Mouse (Mus musculus): Measurements from ENCODE around the gene Brinp2. TPM values are rescaled to one million over a fixed set of nuclear protein-coding genes. Genes with fewer than 3 reads are reported as not detected.

Brinp2 gene
- 0.35 and 1.5 TPM in 2 replicates for polyA plus RNA-seq (2011; ENCODE audit: insufficient read depth, insufficient read length, low replicate concordance, missing spikeins)

- WGBS = 2% methylated on average over 30 of the region's 30 CpGs
- no peak within 1 kb of the TSS for H3K4me3 ChIP-seq (replicated peaks; ENCODE audit: control insufficient read depth, low read depth, low read length)
- no peaks in the 10 kb centered on the region for H3K4me1 ChIP-seq (ENCODE audit: control insufficient read depth, insufficient read depth, low read length)
- TF ChIP-seq POLR2A (IDR thresholded peaks at IDR 0.05; ENCODE audit: borderline replicate concordance, control insufficient read depth, low read depth, low read length) (no peak), CTCF (IDR thresholded peaks at IDR 0.05; ENCODE audit: control insufficient read depth, insufficient read depth, low read length) (no peak)
- no peak within 1 kb of the TSS for H3K27ac ChIP-seq (ENCODE audit: control insufficient read depth, insufficient read depth, low read depth, low read length, poor library complexity)
Measured at GRCm38 (mm10) chr1:158356051-158356461, at the start of gene Brinp2. TSS of gene Brinp2 (minus strand) at chr1:158356326.

- WGBS = 67% methylated on average over 2 of the region's 2 CpGs
- TF ChIP-seq CTCF (IDR thresholded peaks at IDR 0.05; ENCODE audit: control insufficient read depth, insufficient read depth, low read length) (no peak), POLR2A (IDR thresholded peaks at IDR 0.05; ENCODE audit: borderline replicate concordance, control insufficient read depth, low read depth, low read length) (no peak)
- H3K4me3 ChIP-seq (replicated peaks; ENCODE audit: control insufficient read depth, low read depth, low read length) = no peak overlapping the region
Measured at GRCm38 (mm10) chr1:158400898-158401297, 44.8 kb upstream of the Brinp2 start.

GRCm38 (mm10) chr1:158397058-158397457 is 40.9 kb upstream of the Brinp2 start:
- WGBS = 65% methylated on average over 2 of the region's 2 CpGs
- TF ChIP-seq CTCF (IDR thresholded peaks at IDR 0.05; ENCODE audit: control insufficient read depth, insufficient read depth, low read length) (no peak), POLR2A (IDR thresholded peaks at IDR 0.05; ENCODE audit: borderline replicate concordance, control insufficient read depth, low read depth, low read length) (no peak)
- H3K4me1 ChIP-seq (ENCODE audit: control insufficient read depth, insufficient read depth, low read length) = no peaks in the 10 kb centered on the region
- H3K27ac ChIP-seq (ENCODE audit: control insufficient read depth, insufficient read depth, low read depth, low read length, poor library complexity) = no peak overlapping the region
- no peak overlapping the region for H3K4me3 ChIP-seq (replicated peaks; ENCODE audit: control insufficient read depth, low read depth, low read length)

More at GRCm38 (mm10) chr1:158400898-158401297, 44.8 kb upstream of the Brinp2 start:
- no peaks in the 10 kb centered on the region for H3K4me1 ChIP-seq (ENCODE audit: control insufficient read depth, insufficient read depth, low read length)
- H3K27ac ChIP-seq (ENCODE audit: control insufficient read depth, insufficient read depth, low read depth, low read length, poor library complexity) = no peak overlapping the region

- WGBS = 74% methylated on average over 4 of the region's 4 CpGs
- no peak for TF ChIP-seq CTCF (IDR thresholded peaks at IDR 0.05; ENCODE audit: control insufficient read depth, insufficient read depth, low read length)
Measured at GRCm38 (mm10) chr1:158390693-158391092, 34.6 kb upstream of the Brinp2 start.

GRCm38 (mm10) chr1:158388995-158389394 is 32.9 kb upstream of the Brinp2 start:
- H3K27ac ChIP-seq (ENCODE audit: control insufficient read depth, insufficient read depth, low read depth, low read length, poor library complexity) = no peak overlapping the region
- 77% methylated on average over 4 of the region's 4 CpGs for WGBS
- no peaks in the 10 kb centered on the region for H3K4me1 ChIP-seq (ENCODE audit: control insufficient read depth, insufficient read depth, low read length)
- no peak overlapping the region for H3K4me3 ChIP-seq (replicated peaks; ENCODE audit: control insufficient read depth, low read depth, low read length)
- TF ChIP-seq CTCF (IDR thresholded peaks at IDR 0.05; ENCODE audit: control insufficient read depth, insufficient read depth, low read length) (no peak), POLR2A (IDR thresholded peaks at IDR 0.05; ENCODE audit: borderline replicate concordance, control insufficient read depth, low read depth, low read length) (no peak)

More at GRCm38 (mm10) chr1:158390693-158391092, 34.6 kb upstream of the Brinp2 start:
- H3K27ac ChIP-seq (ENCODE audit: control insufficient read depth, insufficient read depth, low read depth, low read length, poor library complexity) = no peak overlapping the region
- no peak overlapping the region for H3K4me3 ChIP-seq (replicated peaks; ENCODE audit: control insufficient read depth, low read depth, low read length)
- no peaks in the 10 kb centered on the region for H3K4me1 ChIP-seq (ENCODE audit: control insufficient read depth, insufficient read depth, low read length)

- Histone ChIP-seq H3K4me3 (replicated peaks; ENCODE audit: control insufficient read depth, low read depth, low read length) (no peak overlapping the region), H3K27ac (ENCODE audit: control insufficient read depth, insufficient read depth, low read depth, low read length, poor library complexity) (no peak overlapping the region), H3K4me1 (ENCODE audit: control insufficient read depth, insufficient read depth, low read length) (no peaks in the 10 kb centered on the region)
- WGBS = 20% methylated on average over 3 of the region's 3 CpGs
- TF ChIP-seq CTCF (IDR thresholded peaks at IDR 0.05; ENCODE audit: control insufficient read depth, insufficient read depth, low read length) = no peak
- no peak for TF ChIP-seq POLR2A (IDR thresholded peaks at IDR 0.05; ENCODE audit: borderline replicate concordance, control insufficient read depth, low read depth, low read length)
Measured at GRCm38 (mm10) chr1:158386781-158387180, 30.7 kb upstream of the Brinp2 start.

GRCm38 (mm10) chr1:158385311-158385710 is 29.2 kb upstream of the Brinp2 start:
- WGBS = 85% methylated on average over 2 of the region's 2 CpGs
- Histone ChIP-seq H3K27ac (ENCODE audit: control insufficient read depth, insufficient read depth, low read depth, low read length, poor library complexity) (no peak overlapping the region), H3K4me1 (ENCODE audit: control insufficient read depth, insufficient read depth, low read length) (no peaks in the 10 kb centered on the region), H3K4me3 (replicated peaks; ENCODE audit: control insufficient read depth, low read depth, low read length) (no peak overlapping the region)
- TF ChIP-seq POLR2A (IDR thresholded peaks at IDR 0.05; ENCODE audit: borderline replicate concordance, control insufficient read depth, low read depth, low read length) (no peak), CTCF (IDR thresholded peaks at IDR 0.05; ENCODE audit: control insufficient read depth, insufficient read depth, low read length) (no peak)

GRCm38 (mm10) chr1:158383210-158383609 is 27.1 kb upstream of the Brinp2 start:
- TF ChIP-seq CTCF (IDR thresholded peaks at IDR 0.05; ENCODE audit: control insufficient read depth, insufficient read depth, low read length) (no peak), POLR2A (IDR thresholded peaks at IDR 0.05; ENCODE audit: borderline replicate concordance, control insufficient read depth, low read depth, low read length) (no peak)
- Histone ChIP-seq H3K4me1 (ENCODE audit: control insufficient read depth, insufficient read depth, low read length) (no peaks in the 10 kb centered on the region), H3K4me3 (replicated peaks; ENCODE audit: control insufficient read depth, low read depth, low read length) (no peak overlapping the region), H3K27ac (ENCODE audit: control insufficient read depth, insufficient read depth, low read depth, low read length, poor library complexity) (no peak overlapping the region)
- WGBS = 66% methylated on average over 3 of the region's 3 CpGs

GRCm38 (mm10) chr1:158382277-158382676 is 26.2 kb upstream of the Brinp2 start:
- whole genome bisulfite sequencing = 73% methylated on average over 6 of the region's 6 CpGs
- TF ChIP-seq POLR2A (IDR thresholded peaks at IDR 0.05; ENCODE audit: borderline replicate concordance, control insufficient read depth, low read depth, low read length) (no peak), CTCF (IDR thresholded peaks at IDR 0.05; ENCODE audit: control insufficient read depth, insufficient read depth, low read length) (no peak)
- no peak overlapping the region for H3K27ac ChIP-seq (ENCODE audit: control insufficient read depth, insufficient read depth, low read depth, low read length, poor library complexity)

More at GRCm38 (mm10) chr1:158382277-158382676, 26.2 kb upstream of the Brinp2 start:
- no peaks in the 10 kb centered on the region for H3K4me1 ChIP-seq (ENCODE audit: control insufficient read depth, insufficient read depth, low read length)
- no peak overlapping the region for H3K4me3 ChIP-seq (replicated peaks; ENCODE audit: control insufficient read depth, low read depth, low read length)

All from bone marrow, adult 2 months (tissue).